Mouse (Mus musculus): ENCODE measurements at regions not wholly inside any gene's neighbourhood (a gene's known extent, or its start where the extent isn't known, plus 50 kb on each side); places are given as distances from the start of the nearest gene placed in this dataset.

GRCm38 (mm10) chr4:5379215-5379614 is 586.1 kb upstream of the Impad1 start:
- Histone ChIP-seq H3K4me2 (ENCODE audit: low read length) (no peak overlapping the region), H3K36me3 (ENCODE audit: control insufficient read depth, insufficient read depth) (no peaks in the 10 kb centered on the region), H3K9me3 (ENCODE audit: control insufficient read depth, low read length) (no peaks in the 10 kb centered on the region), H3K27ac (ENCODE audit: low read length) (no peak overlapping the region), H3K27me3 (replicated peaks; ENCODE audit: control insufficient read depth, insufficient read depth, low read length) (no peaks in the 10 kb centered on the region), H3K4me3 (replicated peaks; ENCODE audit: low read length) (no peak overlapping the region), H3K9ac (replicated peaks; ENCODE audit: low read depth, low read length) (no peak overlapping the region), H3K4me1 (replicated peaks; ENCODE audit: control insufficient read depth, insufficient read depth, low read length) (no peaks in the 10 kb centered on the region)
- no peak for ATAC-seq
- WGBS, result 95% methylated on average over 1 of the region's 1 CpGs

- Histone ChIP-seq H3K27me3 (replicated peaks; ENCODE audit: control insufficient read depth, insufficient read depth, low read length) (no peaks in the 10 kb centered on the region), H3K4me2 (ENCODE audit: low read length) (no peak overlapping the region), H3K4me1 (replicated peaks; ENCODE audit: control insufficient read depth, insufficient read depth, low read length) (no peaks in the 10 kb centered on the region), H3K36me3 (ENCODE audit: control insufficient read depth, insufficient read depth) (no peaks in the 10 kb centered on the region), H3K4me3 (replicated peaks; ENCODE audit: low read length) (no peak overlapping the region), H3K9me3 (ENCODE audit: control insufficient read depth, low read length) (no peaks in the 10 kb centered on the region), H3K27ac (ENCODE audit: low read length) (no peak overlapping the region), H3K9ac (replicated peaks; ENCODE audit: low read depth, low read length) (no peak overlapping the region)
- WGBS, result 100% methylated on average over 1 of the region's 1 CpGs
- no peak for ATAC-seq
These were observed 565.1 kb upstream of the Impad1 start for GRCm38 (mm10) chr4:5358274-5358673.

- Histone ChIP-seq H3K36me3 (ENCODE audit: control insufficient read depth, insufficient read depth) (no peaks in the 10 kb centered on the region), H3K4me1 (replicated peaks; ENCODE audit: control insufficient read depth, insufficient read depth, low read length) (no peaks in the 10 kb centered on the region), H3K27me3 (replicated peaks; ENCODE audit: control insufficient read depth, insufficient read depth, low read length) (no peaks in the 10 kb centered on the region), H3K4me3 (replicated peaks; ENCODE audit: low read length) (no peak overlapping the region), H3K4me2 (ENCODE audit: low read length) (no peak overlapping the region), H3K9me3 (ENCODE audit: control insufficient read depth, low read length) (no peaks in the 10 kb centered on the region), H3K9ac (replicated peaks; ENCODE audit: low read depth, low read length) (no peak overlapping the region), H3K27ac (ENCODE audit: low read length) (no peak overlapping the region)
- WGBS, result 85% methylated on average over 3 of the region's 3 CpGs
- ATAC-seq, result no peak
These were observed 553.1 kb upstream of the Impad1 start for GRCm38 (mm10) chr4:5346226-5346625.

GRCm38 (mm10) chr4:5344739-5345138 is 551.6 kb upstream of the Impad1 start:
- Histone ChIP-seq H3K4me1 (replicated peaks; ENCODE audit: control insufficient read depth, insufficient read depth, low read length) (no peaks in the 10 kb centered on the region), H3K36me3 (ENCODE audit: control insufficient read depth, insufficient read depth) (no peaks in the 10 kb centered on the region), H3K9me3 (ENCODE audit: control insufficient read depth, low read length) (no peaks in the 10 kb centered on the region), H3K27ac (ENCODE audit: low read length) (no peak overlapping the region), H3K27me3 (replicated peaks; ENCODE audit: control insufficient read depth, insufficient read depth, low read length) (no peaks in the 10 kb centered on the region), H3K4me3 (replicated peaks; ENCODE audit: low read length) (no peak overlapping the region), H3K4me2 (ENCODE audit: low read length) (no peak overlapping the region), H3K9ac (replicated peaks; ENCODE audit: low read depth, low read length) (no peak overlapping the region)
- no peak for ATAC-seq
- 93% methylated on average over 4 of the region's 4 CpGs for WGBS

- H3K4me3 ChIP-seq (replicated peaks; ENCODE audit: low read length), result no peak overlapping the region
- no peak overlapping the region for H3K27ac ChIP-seq (ENCODE audit: low read length)
- H3K4me1 ChIP-seq (replicated peaks; ENCODE audit: control insufficient read depth, insufficient read depth, low read length), result no peaks in the 10 kb centered on the region
- H3K9me3 ChIP-seq (ENCODE audit: control insufficient read depth, low read length), result no peaks in the 10 kb centered on the region
- H3K27me3 ChIP-seq (replicated peaks; ENCODE audit: control insufficient read depth, insufficient read depth, low read length), result no peaks in the 10 kb centered on the region
- H3K4me2 ChIP-seq (ENCODE audit: low read length), result no peak overlapping the region
- no peak overlapping the region for H3K9ac ChIP-seq (replicated peaks; ENCODE audit: low read depth, low read length)
- no peak for ATAC-seq
- WGBS, result 98% methylated on average over 2 of the region's 2 CpGs
- H3K36me3 ChIP-seq (ENCODE audit: control insufficient read depth, insufficient read depth), result no peaks in the 10 kb centered on the region
These were observed 551.2 kb upstream of the Impad1 start for GRCm38 (mm10) chr4:5344311-5344710.

GRCm38 (mm10) chr4:5337158-5337896 is 544.2 kb upstream of the Impad1 start:
- ATAC-seq, result no peak
- WGBS, result 85% methylated on average over 4 of the region's 4 CpGs
- no peak overlapping the region for H3K4me2 ChIP-seq (ENCODE audit: low read length)
- no peaks in the 10 kb centered on the region for H3K4me1 ChIP-seq (replicated peaks; ENCODE audit: control insufficient read depth, insufficient read depth, low read length)
- no peaks in the 10 kb centered on the region for H3K36me3 ChIP-seq (ENCODE audit: control insufficient read depth, insufficient read depth)
- no peaks in the 10 kb centered on the region for H3K9me3 ChIP-seq (ENCODE audit: control insufficient read depth, low read length)
- no peak overlapping the region for H3K9ac ChIP-seq (replicated peaks; ENCODE audit: low read depth, low read length)
- H3K27ac ChIP-seq (ENCODE audit: low read length), result no peak overlapping the region
- H3K27me3 ChIP-seq (replicated peaks; ENCODE audit: control insufficient read depth, insufficient read depth, low read length), result no peaks in the 10 kb centered on the region
- H3K4me3 ChIP-seq (replicated peaks; ENCODE audit: low read length), result no peak overlapping the region

- Histone ChIP-seq H3K4me3 (replicated peaks; ENCODE audit: low read length) (no peak overlapping the region), H3K9ac (replicated peaks; ENCODE audit: low read depth, low read length) (no peak overlapping the region), H3K27ac (ENCODE audit: low read length) (no peak overlapping the region), H3K27me3 (replicated peaks; ENCODE audit: control insufficient read depth, insufficient read depth, low read length) (no peaks in the 10 kb centered on the region), H3K9me3 (ENCODE audit: control insufficient read depth, low read length) (no peaks in the 10 kb centered on the region), H3K4me1 (replicated peaks; ENCODE audit: control insufficient read depth, insufficient read depth, low read length) (no peaks in the 10 kb centered on the region), H3K4me2 (ENCODE audit: low read length) (no peak overlapping the region), H3K36me3 (ENCODE audit: control insufficient read depth, insufficient read depth) (no peaks in the 10 kb centered on the region)
- ATAC-seq, result peak; percentile 40; the same call in 1 of the 2 replicates
- WGBS, result 81% methylated on average over 2 of the region's 2 CpGs
These were observed 541.9 kb upstream of the Impad1 start for GRCm38 (mm10) chr4:5335030-5335429.

GRCm38 (mm10) chr4:5328497-5329194 is 535.5 kb upstream of the Impad1 start:
- Histone ChIP-seq H3K9ac (replicated peaks; ENCODE audit: low read depth, low read length) (no peak overlapping the region), H3K4me3 (replicated peaks; ENCODE audit: low read length) (no peak overlapping the region), H3K4me2 (ENCODE audit: low read length) (no peak overlapping the region), H3K36me3 (ENCODE audit: control insufficient read depth, insufficient read depth) (no peaks in the 10 kb centered on the region), H3K9me3 (ENCODE audit: control insufficient read depth, low read length) (no peaks in the 10 kb centered on the region), H3K27me3 (replicated peaks; ENCODE audit: control insufficient read depth, insufficient read depth, low read length) (no peaks in the 10 kb centered on the region), H3K27ac (ENCODE audit: low read length) (no peak overlapping the region), H3K4me1 (replicated peaks; ENCODE audit: control insufficient read depth, insufficient read depth, low read length) (peaks cover 5% of the 10 kb centered on the region; the same call in 1 of the 2 replicates)
- ATAC-seq, result no peak
- 83% methylated on average over 5 of the region's 5 CpGs for WGBS

GRCm38 (mm10) chr4:5327171-5327661 is 534.1 kb upstream of the Impad1 start:
- no peaks in the 10 kb centered on the region for H3K9me3 ChIP-seq (ENCODE audit: control insufficient read depth, low read length)
- peak; percentile 87 for ATAC-seq
- WGBS, result 40% methylated on average over 2 of the region's 2 CpGs

More at GRCm38 (mm10) chr4:5327171-5327661, 534.1 kb upstream of the Impad1 start:
- Histone ChIP-seq H3K4me3 (replicated peaks; ENCODE audit: low read length) (no peak overlapping the region), H3K9ac (replicated peaks; ENCODE audit: low read depth, low read length) (no peak overlapping the region), H3K27ac (ENCODE audit: low read length) (no peak overlapping the region), H3K36me3 (ENCODE audit: control insufficient read depth, insufficient read depth) (no peaks in the 10 kb centered on the region), H3K27me3 (replicated peaks; ENCODE audit: control insufficient read depth, insufficient read depth, low read length) (no peaks in the 10 kb centered on the region), H3K4me1 (replicated peaks; ENCODE audit: control insufficient read depth, insufficient read depth, low read length) (peaks cover 5% of the 10 kb centered on the region; the same call in 1 of the 2 replicates), H3K4me2 (ENCODE audit: low read length) (no peak overlapping the region)
